Mouse (Mus musculus): Measurements from ENCODE around the gene Scamp3. TPM values are rescaled to one million over a fixed set of nuclear protein-coding genes. Genes with fewer than 3 reads are reported as not detected.

Gene Scamp3
- polyA plus RNA-seq, 1 experiment, result 70.9 TPM

DNA sequence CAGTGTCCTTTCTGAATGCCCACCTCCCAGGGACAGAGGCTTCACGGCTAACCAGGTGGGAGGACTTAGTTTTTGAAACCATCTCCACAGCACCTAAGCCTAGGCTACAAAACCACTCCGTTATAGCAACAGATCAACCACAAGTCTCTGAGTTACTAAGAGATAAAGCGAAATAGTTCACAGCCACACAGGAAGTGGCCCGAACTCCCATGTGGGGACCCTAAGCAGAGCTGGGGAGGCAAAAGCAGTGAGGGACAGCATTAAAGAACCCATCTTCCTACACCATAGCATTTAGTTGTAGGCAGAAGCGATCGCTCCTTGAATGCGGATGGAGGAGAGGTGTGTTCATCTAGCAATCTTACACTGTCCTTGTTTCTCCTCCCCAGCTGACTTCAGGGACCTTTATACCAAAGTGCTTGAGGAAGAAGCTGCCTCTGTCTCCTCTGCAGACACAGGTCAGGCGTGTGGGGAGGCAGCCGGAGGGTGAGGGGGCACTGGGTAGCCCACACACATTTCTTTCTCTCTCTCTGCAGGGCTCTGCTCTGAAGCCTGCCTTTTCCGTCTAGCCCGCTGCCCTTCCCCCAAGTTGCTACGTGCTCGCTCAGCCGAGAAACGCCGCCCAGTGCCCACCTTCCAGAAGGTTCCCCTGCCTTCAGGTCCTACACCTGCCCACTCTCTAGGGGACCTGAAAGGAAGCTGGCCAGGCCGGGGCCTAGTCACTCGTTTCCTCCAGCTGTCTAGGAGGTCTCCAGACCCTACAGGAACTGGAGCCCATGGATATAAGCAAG lies 10.6 kb downstream of the Scamp3 start:
- H3K36me3 ChIP-seq (ENCODE audit: control insufficient read depth, insufficient read depth, low read length), result no peaks in the 10 kb centered on the region
- no peak overlapping the region for H3K27ac ChIP-seq (ENCODE audit: control insufficient read depth, insufficient read depth, low read depth, low read length)
- H3K27me3 ChIP-seq (ENCODE audit: control insufficient read depth, insufficient read depth, low read length), result no peaks in the 10 kb centered on the region
- no peak overlapping the region for H3K4me3 ChIP-seq (ENCODE audit: control insufficient read depth, low read depth, low read length)
- peaks cover 12% of the 10 kb centered on the region for H3K4me1 ChIP-seq (ENCODE audit: control insufficient read depth, insufficient read depth, low read length)
- no peak for TF ChIP-seq CTCF (IDR thresholded peaks at IDR 0.05; ENCODE audit: control insufficient read depth, insufficient read depth, insufficient replicate concordance, low read depth, low read length)
- TF ChIP-seq POLR2A (IDR thresholded peaks at IDR 0.05; ENCODE audit: control insufficient read depth, low read depth, low read length), result no peak

DNA sequence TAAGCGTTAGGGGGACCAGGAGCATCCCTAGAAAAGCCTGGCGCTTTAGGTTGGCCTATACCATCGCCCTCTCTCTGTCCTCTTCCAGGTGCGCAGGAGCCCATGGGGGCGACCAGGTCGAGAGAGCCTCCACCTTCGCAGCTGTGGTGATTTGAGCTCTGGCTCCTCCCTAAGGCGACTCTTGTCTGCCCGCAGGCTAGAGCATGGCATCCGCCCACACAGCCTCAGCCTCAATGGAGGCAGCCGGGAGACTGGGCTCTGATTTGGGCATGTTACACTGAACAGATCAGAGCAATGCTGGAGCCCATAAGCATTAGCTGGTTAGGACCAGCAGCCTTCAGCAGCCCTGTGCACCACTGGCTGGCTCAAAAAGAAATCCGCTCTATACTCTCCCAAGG lies 11.2 kb downstream of the Scamp3 start:
- no peaks in the 10 kb centered on the region for H3K27me3 ChIP-seq (ENCODE audit: control insufficient read depth, insufficient read depth, low read length)
- TF ChIP-seq CTCF (IDR thresholded peaks at IDR 0.05; ENCODE audit: control insufficient read depth, insufficient read depth, insufficient replicate concordance, low read depth, low read length), result no peak
- TF ChIP-seq POLR2A (IDR thresholded peaks at IDR 0.05; ENCODE audit: control insufficient read depth, low read depth, low read length), result no peak
- H3K27ac ChIP-seq (ENCODE audit: control insufficient read depth, insufficient read depth, low read depth, low read length), result no peak overlapping the region
- no peak overlapping the region for H3K4me3 ChIP-seq (ENCODE audit: control insufficient read depth, low read depth, low read length)
- peaks cover 10% of the 10 kb centered on the region for H3K4me1 ChIP-seq (ENCODE audit: control insufficient read depth, insufficient read depth, low read length)
- H3K36me3 ChIP-seq (ENCODE audit: control insufficient read depth, insufficient read depth, low read length), result no peaks in the 10 kb centered on the region

DNA sequence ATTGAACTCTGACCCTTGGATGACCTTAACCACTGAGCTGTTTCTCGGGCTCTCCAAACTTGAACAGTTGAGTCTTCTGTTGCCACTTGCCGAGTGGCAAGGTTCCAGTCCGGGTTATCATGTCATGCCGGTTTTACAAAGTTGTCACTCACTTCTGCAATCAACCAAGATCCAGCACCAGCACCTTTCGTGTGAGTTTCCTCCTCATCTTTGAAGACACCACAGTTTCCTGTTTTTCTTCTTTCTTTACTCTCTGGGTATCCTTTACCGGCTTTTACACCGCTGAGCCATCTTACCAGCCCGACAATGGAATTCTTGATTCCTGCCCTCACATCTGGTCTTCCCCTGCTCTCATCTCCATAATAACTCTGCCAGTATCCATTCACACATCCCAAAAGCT lies 13.2 kb downstream of the Scamp3 start:
- peaks cover 10% of the 10 kb centered on the region for H3K4me1 ChIP-seq (ENCODE audit: control insufficient read depth, insufficient read depth, low read length)
- no peaks in the 10 kb centered on the region for H3K36me3 ChIP-seq (ENCODE audit: control insufficient read depth, insufficient read depth, low read length)
- no peak overlapping the region for H3K4me3 ChIP-seq (ENCODE audit: control insufficient read depth, low read depth, low read length)
- no peak overlapping the region for H3K27ac ChIP-seq (ENCODE audit: control insufficient read depth, insufficient read depth, low read depth, low read length)
- TF ChIP-seq POLR2A (IDR thresholded peaks at IDR 0.05; ENCODE audit: control insufficient read depth, low read depth, low read length) (no peak), CTCF (IDR thresholded peaks at IDR 0.05; ENCODE audit: control insufficient read depth, insufficient read depth, insufficient replicate concordance, low read depth, low read length) (no peak)
- no peaks in the 10 kb centered on the region for H3K27me3 ChIP-seq (ENCODE audit: control insufficient read depth, insufficient read depth, low read length)

DNA sequence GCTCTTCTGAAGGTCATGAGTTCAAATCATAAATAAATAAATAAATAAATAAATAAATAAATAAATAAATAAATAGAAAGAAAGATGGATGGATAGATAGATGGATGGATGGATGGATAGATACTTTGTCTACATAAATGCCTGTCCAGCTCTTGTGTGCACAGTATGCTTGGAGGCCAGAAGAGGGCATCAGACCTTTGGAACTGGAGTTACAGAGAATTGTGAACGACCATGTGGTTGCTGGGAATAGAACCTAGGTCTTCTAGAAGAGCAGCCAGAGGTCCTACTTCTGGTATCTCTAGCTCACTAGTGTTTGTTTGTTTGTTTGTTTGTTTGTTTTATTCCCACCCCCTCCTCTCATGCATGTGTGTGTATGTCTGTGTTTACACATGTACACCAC lies 16.1 kb downstream of the Scamp3 start:
- H3K27me3 ChIP-seq (ENCODE audit: control insufficient read depth, insufficient read depth, low read length), result no peaks in the 10 kb centered on the region
- TF ChIP-seq CTCF (IDR thresholded peaks at IDR 0.05; ENCODE audit: control insufficient read depth, insufficient read depth, insufficient replicate concordance, low read depth, low read length), result no peak
- no peak for TF ChIP-seq POLR2A (IDR thresholded peaks at IDR 0.05; ENCODE audit: control insufficient read depth, low read depth, low read length)
- no peak overlapping the region for H3K4me3 ChIP-seq (ENCODE audit: control insufficient read depth, low read depth, low read length)
- H3K27ac ChIP-seq (ENCODE audit: control insufficient read depth, insufficient read depth, low read depth, low read length), result no peak overlapping the region
- peaks cover 7% of the 10 kb centered on the region for H3K4me1 ChIP-seq (ENCODE audit: control insufficient read depth, insufficient read depth, low read length)
- no peaks in the 10 kb centered on the region for H3K36me3 ChIP-seq (ENCODE audit: control insufficient read depth, insufficient read depth, low read length)

DNA sequence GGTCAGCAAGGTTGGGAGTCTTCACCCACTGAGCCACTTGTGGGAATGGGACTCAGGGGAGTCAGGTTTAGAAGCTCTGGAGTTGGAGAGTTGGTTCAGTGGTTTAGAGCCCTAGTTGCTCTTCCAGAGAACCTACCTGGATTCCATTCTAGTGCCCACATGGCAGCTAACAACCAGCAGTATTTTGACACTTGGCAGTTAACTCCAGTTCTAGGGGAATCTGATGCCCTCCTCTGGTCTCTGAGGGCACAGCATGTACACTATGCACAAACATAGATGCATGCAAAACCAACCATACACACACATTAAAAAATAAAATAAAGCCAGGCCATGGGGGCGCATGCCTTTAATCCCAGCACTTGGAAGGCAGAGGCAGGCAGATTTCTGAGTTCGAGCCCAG lies 16.6 kb downstream of the Scamp3 start:
- TF ChIP-seq POLR2A (IDR thresholded peaks at IDR 0.05; ENCODE audit: control insufficient read depth, low read depth, low read length) (no peak), CTCF (IDR thresholded peaks at IDR 0.05; ENCODE audit: control insufficient read depth, insufficient read depth, insufficient replicate concordance, low read depth, low read length) (no peak)
- Histone ChIP-seq H3K4me3 (ENCODE audit: control insufficient read depth, low read depth, low read length) (no peak overlapping the region), H3K27ac (ENCODE audit: control insufficient read depth, insufficient read depth, low read depth, low read length) (no peak overlapping the region), H3K27me3 (ENCODE audit: control insufficient read depth, insufficient read depth, low read length) (no peaks in the 10 kb centered on the region), H3K36me3 (ENCODE audit: control insufficient read depth, insufficient read depth, low read length) (no peaks in the 10 kb centered on the region), H3K4me1 (ENCODE audit: control insufficient read depth, insufficient read depth, low read length) (peaks cover 7% of the 10 kb centered on the region)

DNA sequence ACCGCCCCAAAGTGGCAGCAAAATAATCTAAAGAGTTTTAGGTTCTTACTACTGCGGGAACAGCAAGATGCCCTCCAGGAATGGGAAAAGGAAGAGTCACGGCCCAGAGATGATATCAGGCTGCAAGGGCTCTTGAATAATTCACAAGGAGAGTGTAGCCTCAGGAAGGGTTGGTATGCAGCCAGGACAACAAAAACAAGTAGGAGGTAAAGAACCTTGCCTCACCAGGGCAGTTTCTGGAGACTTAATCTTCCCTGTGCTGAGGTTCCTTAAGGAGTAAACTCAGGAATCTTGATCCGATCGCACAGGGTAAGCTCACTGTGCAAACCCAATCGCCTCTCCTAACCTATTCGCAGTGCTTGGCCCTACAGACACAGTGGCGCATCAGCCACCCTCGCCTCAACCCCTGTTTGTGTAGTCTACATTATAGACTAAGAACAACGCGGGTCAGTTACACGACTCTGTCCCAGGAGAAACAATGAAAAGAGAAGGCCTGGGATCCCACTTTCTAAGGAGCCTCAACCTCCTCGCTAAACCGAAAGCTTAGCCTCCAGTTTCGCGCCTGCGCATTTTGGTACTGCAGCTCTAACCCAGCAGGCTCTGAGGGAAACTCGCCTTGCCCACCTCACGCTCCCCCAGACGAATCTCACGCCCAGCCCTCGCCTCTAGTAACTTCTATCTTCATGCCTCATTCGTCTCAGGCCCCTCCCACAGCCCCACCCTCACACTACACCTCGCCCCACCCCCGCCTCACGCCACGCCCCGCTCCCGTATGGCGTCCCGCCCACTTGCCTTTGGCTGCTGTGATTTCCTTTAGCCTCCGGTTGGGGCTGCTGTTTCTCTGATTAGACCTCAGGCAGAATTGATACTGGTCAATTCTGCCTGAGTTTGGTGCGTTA lies 19.0 kb downstream of the Scamp3 start:
- peak overlapping the region; percentile 24 for H3K27ac ChIP-seq (ENCODE audit: control insufficient read depth, insufficient read depth, low read depth, low read length)
- peak overlapping the region; percentile 34 for H3K4me3 ChIP-seq (ENCODE audit: control insufficient read depth, low read depth, low read length)
- no peaks in the 10 kb centered on the region for H3K36me3 ChIP-seq (ENCODE audit: control insufficient read depth, insufficient read depth, low read length)
- no peaks in the 10 kb centered on the region for H3K27me3 ChIP-seq (ENCODE audit: control insufficient read depth, insufficient read depth, low read length)
- TF ChIP-seq POLR2A (IDR thresholded peaks at IDR 0.05; ENCODE audit: control insufficient read depth, low read depth, low read length) (peak; percentile 61), CTCF (IDR thresholded peaks at IDR 0.05; ENCODE audit: control insufficient read depth, insufficient read depth, insufficient replicate concordance, low read depth, low read length) (peak; percentile 39; the same call in 1 of the 2 replicates)
- peaks cover 7% of the 10 kb centered on the region for H3K4me1 ChIP-seq (ENCODE audit: control insufficient read depth, insufficient read depth, low read length)

DNA sequence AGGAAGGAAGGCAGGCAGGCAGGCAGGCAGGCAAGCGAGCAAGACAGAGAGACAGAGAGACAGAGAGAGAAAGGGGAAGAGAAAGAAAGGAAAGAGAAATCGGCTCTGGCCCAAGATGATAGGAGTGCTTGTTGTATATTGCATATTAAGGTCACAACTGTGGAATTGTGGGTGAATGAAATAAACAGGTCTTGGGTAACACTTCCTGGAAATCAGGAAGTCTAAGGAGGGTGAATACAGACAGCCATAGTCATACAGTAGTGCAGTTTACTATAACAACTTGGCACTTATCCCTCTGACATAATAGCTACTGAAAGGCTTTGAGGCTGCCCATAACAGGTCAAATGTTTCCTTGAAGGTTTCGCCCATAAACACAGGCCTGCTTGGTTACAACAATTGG lies 22.6 kb downstream of the Scamp3 start:
- peaks cover 7% of the 10 kb centered on the region for H3K4me1 ChIP-seq (ENCODE audit: control insufficient read depth, insufficient read depth, low read length)
- H3K27ac ChIP-seq (ENCODE audit: control insufficient read depth, insufficient read depth, low read depth, low read length), result no peak overlapping the region
- no peaks in the 10 kb centered on the region for H3K36me3 ChIP-seq (ENCODE audit: control insufficient read depth, insufficient read depth, low read length)
- no peaks in the 10 kb centered on the region for H3K27me3 ChIP-seq (ENCODE audit: control insufficient read depth, insufficient read depth, low read length)
- no peak overlapping the region for H3K4me3 ChIP-seq (ENCODE audit: control insufficient read depth, low read depth, low read length)
- TF ChIP-seq POLR2A (IDR thresholded peaks at IDR 0.05; ENCODE audit: control insufficient read depth, low read depth, low read length) (no peak), CTCF (IDR thresholded peaks at IDR 0.05; ENCODE audit: control insufficient read depth, insufficient read depth, insufficient replicate concordance, low read depth, low read length) (no peak)
